Mouse (Mus musculus) embryonic facial prominence, embryonic 10.5 days (tissue): ENCODE measurements at regions not wholly inside any gene's neighbourhood (a gene's known extent, or its start where the extent isn't known, plus 50 kb on each side); places are given as distances from the start of the nearest gene placed in this dataset.

ENCODE experiments used
- DNase-seq: peaks from one replicate; pipeline ENCODE4 v3.0.0-alpha.2; 2017; ENCODE audit warnings: low spot score
- H3K27ac ChIP-seq: fragments of 300-500 bp; sonication (generic); replicated peaks from 2 replicates; pipeline ENCODE4 v1.5.1; 2016; ENCODE audit warnings: mild to moderate bottlenecking
- H3K27me3 ChIP-seq: fragments of 300-500 bp; sonication (generic); replicated peaks from 2 replicates; pipeline ENCODE4 v1.6.1; 2016; ENCODE audit warnings: low read depth, mild to moderate bottlenecking; ENCODE audit not compliant: poor library complexity, severe bottlenecking
- H3K36me3 ChIP-seq: fragments of 300-500 bp; sonication (generic); replicated peaks from 2 replicates; pipeline ENCODE4 v1.6.1; 2016; ENCODE audit warnings: mild to moderate bottlenecking, moderate library complexity
- H3K4me1 ChIP-seq: fragments of 300-500 bp; sonication (generic); 2 replicates; pipeline ENCODE4 v1.6.1; 2016
- H3K4me3 ChIP-seq: fragments of 300-500 bp; sonication (generic); 2 replicates; pipeline ENCODE4 v1.5.1; 2016; ENCODE audit warnings: mild to moderate bottlenecking, moderate library complexity
- H3K9me3 ChIP-seq: fragments of 300-500 bp; sonication (generic); 2 replicates; pipeline ENCODE4 v1.6.1; 2016; ENCODE audit warnings: mild to moderate bottlenecking
- WGBS: fragments of 180-500 bp; shearing (Covaris S2); methylation state at CpG from one replicate; pipeline ENCODE4 v1.1.7; 2016; 5-methylcytosine and 5-hydroxymethylcytosine counted together

DNA sequence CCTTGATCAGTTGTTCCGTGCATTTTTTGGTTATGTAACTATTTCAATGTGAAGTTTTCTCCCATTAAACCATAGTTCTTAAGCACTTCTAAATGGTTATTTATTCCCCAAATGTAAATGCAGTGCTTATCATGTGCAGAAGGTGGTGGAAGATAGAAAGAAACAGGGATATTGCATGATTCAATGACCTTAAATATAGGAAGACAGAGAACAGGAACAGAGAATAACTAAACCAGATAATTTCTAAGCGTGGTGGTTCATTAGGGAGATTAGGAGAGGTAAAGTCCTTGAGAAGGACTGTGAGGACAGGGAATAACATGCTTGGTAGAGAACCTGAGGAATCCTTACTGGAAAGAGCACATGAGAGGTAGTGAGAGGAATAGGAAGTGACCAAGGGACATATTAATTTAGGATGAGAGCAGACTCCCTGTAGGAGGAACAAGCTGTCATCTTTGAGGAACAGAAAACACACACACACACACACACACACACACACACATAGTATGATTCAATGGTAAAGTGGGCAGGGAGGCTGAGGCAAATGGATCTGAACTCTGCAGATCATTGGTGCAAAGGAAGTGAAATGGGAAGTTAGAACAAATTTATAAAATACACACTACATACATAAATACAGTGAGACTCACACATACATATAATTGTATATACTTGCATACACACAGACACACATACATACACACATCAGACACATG lies 143.4 kb upstream of the Chl1 start:
- no peaks in the 10 kb centered on the region for H3K4me1 ChIP-seq
- no peak overlapping the region for H3K27ac ChIP-seq
- H3K27me3 ChIP-seq, result no peaks in the 10 kb centered on the region
- no peak for DNase-seq
- H3K36me3 ChIP-seq, result no peaks in the 10 kb centered on the region
- H3K4me3 ChIP-seq, result no peak overlapping the region
- no peaks in the 10 kb centered on the region for H3K9me3 ChIP-seq
- 90% methylated on average over 2 of the region's 2 CpGs for WGBS

DNA sequence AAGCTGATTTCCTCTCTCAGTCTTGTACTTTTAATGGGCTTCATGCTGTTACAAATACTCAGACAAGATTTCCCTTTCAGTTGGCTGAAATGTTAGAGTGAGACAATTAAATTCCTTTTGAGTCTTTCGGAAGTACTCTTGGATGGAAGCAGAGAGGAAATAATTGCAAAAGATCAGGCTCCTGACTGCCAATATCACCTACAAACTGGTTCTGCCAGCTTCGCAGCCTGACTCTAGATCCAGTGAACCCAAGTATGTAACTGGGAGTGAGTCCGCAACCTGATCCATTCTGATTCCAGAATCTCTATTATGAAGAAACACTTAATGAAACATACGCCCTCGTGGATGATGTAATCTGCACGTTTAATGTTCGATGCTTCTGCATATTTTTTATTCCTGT lies 135.4 kb upstream of the Chl1 start:
- H3K9me3 ChIP-seq, result no peaks in the 10 kb centered on the region
- H3K27ac ChIP-seq, result no peak overlapping the region
- H3K27me3 ChIP-seq, result no peaks in the 10 kb centered on the region
- H3K36me3 ChIP-seq, result no peaks in the 10 kb centered on the region
- no peak overlapping the region for H3K4me3 ChIP-seq
- WGBS, result 79% methylated on average over 7 of the region's 7 CpGs
- DNase-seq, result no peak
- H3K4me1 ChIP-seq, result 0 out of 2 replicates have a peak, but pooled peaks cover 3% of the 10 kb centered on the region

DNA sequence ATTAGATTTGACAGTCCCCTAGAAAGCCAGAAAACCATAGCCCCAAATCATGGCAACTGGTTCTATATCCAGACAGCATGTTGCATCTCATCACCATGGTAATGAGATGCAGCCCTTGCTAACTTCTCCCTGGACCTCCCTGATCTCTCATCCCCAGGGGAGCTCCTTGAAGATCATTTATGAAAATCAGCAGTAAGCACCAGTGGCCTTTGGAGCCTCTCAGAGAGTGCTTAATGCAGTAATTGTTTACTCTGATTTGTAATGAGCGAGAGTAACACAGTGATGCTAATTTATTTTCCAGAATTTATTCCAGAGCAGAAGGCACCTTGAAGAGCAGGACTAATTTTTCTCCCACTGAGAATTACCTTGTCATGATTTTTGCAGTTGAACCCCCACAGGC lies 133.1 kb upstream of the Chl1 start:
- peak; percentile 11 for DNase-seq
- H3K36me3 ChIP-seq, result no peaks in the 10 kb centered on the region
- no peak overlapping the region for H3K27ac ChIP-seq
- no peaks in the 10 kb centered on the region for H3K27me3 ChIP-seq
- 69% methylated on average over 1 of the region's 1 CpGs for WGBS
- H3K9me3 ChIP-seq, result no peaks in the 10 kb centered on the region
- H3K4me3 ChIP-seq, result no peak overlapping the region
- H3K4me1 ChIP-seq, result 0 out of 2 replicates have a peak, but pooled peaks cover 3% of the 10 kb centered on the region

DNA sequence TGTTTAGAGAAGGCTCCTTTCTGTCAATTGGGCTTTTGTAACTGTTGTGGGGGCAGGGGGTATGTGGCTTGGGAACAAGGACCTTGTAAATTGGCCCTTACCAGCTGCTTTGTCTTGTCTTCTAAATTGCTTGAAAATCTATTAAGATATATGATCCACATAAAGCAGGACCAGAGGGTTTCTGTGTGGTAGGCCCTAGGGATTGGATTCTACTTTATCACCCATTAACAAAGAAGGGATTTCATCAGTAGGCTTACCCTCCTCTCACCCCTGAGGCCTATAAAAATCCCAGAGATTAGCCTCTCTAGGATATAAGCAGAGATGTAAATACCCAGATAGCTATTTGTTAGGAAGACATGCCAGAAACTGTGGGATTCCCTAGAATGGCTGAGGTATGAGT lies 132.3 kb upstream of the Chl1 start:
- Histone ChIP-seq H3K9me3 (no peaks in the 10 kb centered on the region), H3K27me3 (no peaks in the 10 kb centered on the region), H3K27ac (no peak overlapping the region), H3K4me1 (0 out of 2 replicates have a peak, but pooled peaks cover 3% of the 10 kb centered on the region), H3K36me3 (no peaks in the 10 kb centered on the region), H3K4me3 (no peak overlapping the region)
- DNase-seq, result no peak

DNA sequence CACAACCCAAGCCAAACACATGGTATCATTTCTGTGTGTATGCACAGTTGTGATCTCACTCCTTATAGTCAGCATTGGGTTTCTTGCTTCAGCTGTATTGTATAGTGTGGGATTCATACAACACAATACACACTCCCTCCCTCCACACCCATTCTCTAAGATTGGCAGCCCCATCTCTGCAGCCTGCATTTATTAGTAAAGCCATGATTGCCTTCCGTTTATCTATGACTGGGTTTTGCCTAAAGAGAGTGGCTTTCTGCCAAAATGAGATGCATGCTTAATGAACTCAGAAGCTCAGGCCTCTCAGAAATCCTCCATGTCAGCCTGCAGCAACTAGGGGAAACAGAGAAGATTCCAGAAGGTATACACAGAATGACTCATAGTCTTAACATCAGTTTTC lies 129.4 kb upstream of the Chl1 start:
- DNase-seq, result no peak
- no peaks in the 10 kb centered on the region for H3K36me3 ChIP-seq
- WGBS, result 74% methylated on average over 1 of the region's 1 CpGs

DNA sequence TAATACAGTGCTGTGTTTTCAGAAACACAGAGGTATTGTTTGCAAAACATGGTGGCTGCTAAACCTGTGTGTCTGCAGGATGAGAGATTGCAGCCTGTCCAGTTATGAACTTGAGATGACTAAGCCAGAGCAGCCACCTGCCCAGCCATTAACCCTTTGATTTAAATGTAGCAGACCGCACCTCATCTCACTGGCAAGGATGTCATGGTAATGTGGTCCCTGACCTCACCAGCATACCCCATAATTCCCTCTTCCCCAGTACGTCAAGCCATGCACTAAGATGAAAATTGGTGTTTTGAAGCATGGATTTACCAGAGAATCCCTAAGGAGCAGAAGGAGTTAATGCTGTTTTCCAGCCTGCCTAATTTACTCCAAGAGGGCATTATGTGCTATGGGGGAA lies 128.5 kb upstream of the Chl1 start:
- Histone ChIP-seq H3K4me3 (no peak overlapping the region), H3K9me3 (no peaks in the 10 kb centered on the region), H3K4me1 (0 out of 2 replicates have a peak, but pooled peaks cover 3% of the 10 kb centered on the region), H3K36me3 (no peaks in the 10 kb centered on the region), H3K27ac (no peak overlapping the region), H3K27me3 (no peaks in the 10 kb centered on the region)
- 76% methylated on average over 2 of the region's 2 CpGs for WGBS
- DNase-seq, result no peak

More for the DNA sequence above, 129.4 kb upstream of the Chl1 start:
- Histone ChIP-seq H3K27ac (no peak overlapping the region), H3K27me3 (no peaks in the 10 kb centered on the region), H3K4me3 (no peak overlapping the region), H3K9me3 (no peaks in the 10 kb centered on the region), H3K4me1 (0 out of 2 replicates have a peak, but pooled peaks cover 3% of the 10 kb centered on the region)

DNA sequence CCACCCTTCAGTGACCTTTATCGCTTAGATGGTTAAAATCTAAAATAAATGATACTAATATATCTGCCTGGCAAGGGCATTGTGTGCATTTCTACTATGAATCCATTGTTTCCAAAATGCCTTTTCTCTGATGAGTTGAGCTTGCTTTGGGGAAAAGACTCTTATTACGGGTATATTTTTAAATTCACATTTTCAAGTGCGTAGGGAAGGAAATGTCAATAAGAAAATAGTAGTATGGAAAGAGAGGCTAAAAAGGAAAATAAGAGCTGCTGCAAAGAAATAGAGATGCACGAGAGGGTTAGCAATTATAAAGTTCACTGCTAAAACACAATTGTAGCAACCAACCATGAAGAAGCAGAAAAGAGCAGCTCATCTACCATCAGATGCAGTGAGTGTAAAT lies 123.8 kb upstream of the Chl1 start:
- no peaks in the 10 kb centered on the region for H3K27me3 ChIP-seq
- no peaks in the 10 kb centered on the region for H3K36me3 ChIP-seq
- no peak for DNase-seq
- H3K9me3 ChIP-seq, result no peaks in the 10 kb centered on the region
- 82% methylated on average over 4 of the region's 4 CpGs for WGBS
- no peaks in the 10 kb centered on the region for H3K4me1 ChIP-seq
- no peak overlapping the region for H3K4me3 ChIP-seq
- H3K27ac ChIP-seq, result no peak overlapping the region

DNA sequence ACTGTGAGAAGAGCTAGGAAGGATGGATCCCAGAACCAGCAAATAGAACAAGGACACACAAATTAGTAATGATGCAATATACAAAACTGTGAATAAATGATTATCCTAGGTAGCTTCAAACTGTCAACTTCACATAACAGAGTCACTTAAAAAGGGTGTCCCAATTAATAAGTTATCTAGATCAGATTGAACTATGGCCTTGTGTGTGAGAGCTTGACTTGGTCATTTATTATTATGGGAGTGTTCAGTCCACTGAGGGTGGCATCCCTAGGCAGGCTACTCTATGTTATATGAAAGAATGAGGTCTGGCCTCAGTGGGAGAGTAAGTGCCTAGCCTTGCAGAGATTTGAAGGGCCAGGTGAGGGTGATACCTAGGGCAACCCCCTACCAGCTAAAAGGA lies 104.4 kb upstream of the Chl1 start:
- no peak for DNase-seq
- Histone ChIP-seq H3K27ac (no peak overlapping the region), H3K4me3 (no peak overlapping the region)

DNA sequence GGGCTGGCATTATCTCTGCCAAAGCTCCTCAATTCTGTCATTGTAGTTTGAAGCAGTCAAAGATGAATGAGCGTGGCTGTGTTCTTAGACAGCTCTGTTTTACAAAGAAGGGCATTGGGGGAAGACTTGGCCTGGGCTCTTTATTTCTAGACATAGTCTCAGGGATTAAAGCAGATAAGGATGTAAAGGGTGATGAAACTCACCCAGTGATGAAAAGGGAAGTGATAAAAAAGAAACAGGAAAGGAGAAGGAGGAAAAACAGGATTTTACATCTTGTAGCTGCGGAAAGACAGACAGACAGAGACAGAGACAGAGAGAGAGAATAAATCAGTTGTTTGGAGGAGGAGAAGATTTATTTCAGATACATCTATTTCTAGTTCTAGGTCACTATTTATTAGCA lies 95.5 kb upstream of the Chl1 start:
- Histone ChIP-seq H3K36me3 (no peaks in the 10 kb centered on the region), H3K4me1 (no peaks in the 10 kb centered on the region), H3K27me3 (no peaks in the 10 kb centered on the region), H3K27ac (no peak overlapping the region), H3K4me3 (no peak overlapping the region), H3K9me3 (no peaks in the 10 kb centered on the region)
- no peak for DNase-seq
- 74% methylated on average over 2 of the region's 2 CpGs for WGBS

More for the DNA sequence above, 104.4 kb upstream of the Chl1 start:
- H3K9me3 ChIP-seq, result no peaks in the 10 kb centered on the region
- H3K4me1 ChIP-seq, result no peaks in the 10 kb centered on the region
- H3K27me3 ChIP-seq, result no peaks in the 10 kb centered on the region
- H3K36me3 ChIP-seq, result no peaks in the 10 kb centered on the region

DNA sequence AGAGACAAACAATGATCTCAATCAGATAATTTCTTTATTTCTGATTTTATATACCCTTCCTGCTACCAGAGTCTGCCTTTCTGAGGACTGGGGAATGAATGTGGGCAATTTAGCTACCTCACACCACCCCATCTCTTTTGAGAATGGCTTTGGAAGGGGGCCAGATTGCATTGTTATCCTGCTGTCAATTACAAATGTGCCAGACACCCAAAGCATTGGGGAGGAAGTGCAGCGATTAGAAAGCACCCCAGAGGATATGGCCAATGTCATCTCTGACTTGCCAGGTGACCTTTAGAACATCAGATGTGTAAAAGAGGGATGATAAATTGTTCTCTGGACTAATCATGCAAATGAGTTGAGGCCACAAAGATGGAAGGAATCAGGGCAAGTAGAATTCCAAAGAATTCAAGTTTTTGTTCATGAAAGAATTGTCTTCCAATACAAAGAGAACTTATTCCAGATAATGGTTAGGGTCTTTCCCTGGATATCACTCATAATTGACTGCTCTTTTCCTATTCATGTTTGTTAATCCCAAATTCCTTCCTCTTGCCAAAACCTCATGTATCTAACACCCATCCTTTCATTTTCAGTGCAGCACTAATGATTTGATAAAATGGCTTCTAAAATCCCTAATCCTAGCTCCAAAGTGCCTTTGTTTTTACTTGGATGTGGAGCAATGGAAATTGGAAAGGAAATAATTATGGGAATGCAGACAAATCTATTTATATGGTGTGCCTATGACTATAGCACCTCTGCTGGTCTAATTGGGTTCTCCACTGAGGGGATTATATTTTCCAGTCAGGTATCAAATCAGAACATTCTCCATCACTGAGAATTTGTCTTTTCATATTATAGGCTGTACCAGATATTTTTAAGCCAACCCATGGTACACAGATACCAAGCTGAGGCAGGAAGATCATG lies 89.1 kb upstream of the Chl1 start:
- H3K27ac ChIP-seq, result no peak overlapping the region
- no peaks in the 10 kb centered on the region for H3K36me3 ChIP-seq
- no peaks in the 10 kb centered on the region for H3K9me3 ChIP-seq
- no peaks in the 10 kb centered on the region for H3K27me3 ChIP-seq
- no peak for DNase-seq
- H3K4me3 ChIP-seq, result no peak overlapping the region
- no peaks in the 10 kb centered on the region for H3K4me1 ChIP-seq
- WGBS, result 62% methylated on average over 1 of the region's 1 CpGs

DNA sequence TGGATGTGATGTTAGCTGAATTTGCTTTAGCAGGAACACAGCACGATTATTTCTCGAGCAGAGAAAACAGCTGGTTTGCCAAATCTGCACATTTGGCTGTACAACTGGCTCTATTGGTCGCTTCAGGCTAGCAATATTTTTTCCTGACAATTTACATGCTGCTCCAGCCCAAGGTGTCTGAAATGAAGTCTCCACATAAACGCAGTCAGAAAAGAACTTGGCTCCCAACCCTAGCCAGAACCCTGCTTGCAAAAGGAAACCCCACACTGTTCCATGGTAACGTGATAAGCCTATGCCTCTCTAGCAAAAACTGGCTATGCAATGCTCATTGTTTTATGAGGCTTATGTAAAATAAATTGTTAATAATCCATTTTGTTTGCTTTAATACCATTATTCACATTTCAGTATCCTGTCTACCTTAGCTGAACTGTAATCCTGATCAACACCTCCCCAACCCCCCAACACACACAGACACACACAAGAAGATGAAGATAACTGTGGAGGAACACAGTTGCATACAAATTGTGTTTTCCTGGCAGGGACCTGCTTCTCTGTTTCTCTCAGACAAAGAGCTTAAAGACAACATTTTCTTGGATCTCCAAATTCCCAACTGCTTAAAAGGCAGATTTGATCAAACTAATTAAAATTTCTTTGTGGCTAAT lies 79.3 kb upstream of the Chl1 start:
- H3K4me3 ChIP-seq, result no peak overlapping the region
- H3K27ac ChIP-seq, result no peak overlapping the region
- H3K4me1 ChIP-seq, result no peaks in the 10 kb centered on the region
- no peaks in the 10 kb centered on the region for H3K9me3 ChIP-seq
- 81% methylated on average over 5 of the region's 5 CpGs for WGBS
- H3K36me3 ChIP-seq, result no peaks in the 10 kb centered on the region
- no peak for DNase-seq
- no peaks in the 10 kb centered on the region for H3K27me3 ChIP-seq

DNA sequence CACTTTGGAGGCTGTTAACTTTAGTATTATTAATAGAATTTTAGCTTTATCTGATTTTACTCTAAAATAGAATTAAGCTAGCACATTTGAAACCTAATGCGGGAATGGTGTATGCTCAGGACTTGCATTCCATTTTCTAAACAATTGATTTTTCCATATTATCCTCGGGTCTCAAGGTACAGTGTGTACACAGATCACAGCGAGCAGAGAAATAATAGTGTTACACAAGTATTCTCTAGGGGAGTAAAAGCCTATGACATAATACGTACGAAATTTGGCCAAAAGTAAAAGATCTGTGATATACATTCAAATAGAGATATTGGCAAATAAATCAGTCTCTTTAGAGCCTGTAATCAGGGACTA lies 78.8 kb upstream of the Chl1 start:
- no peak for DNase-seq
- no peak overlapping the region for H3K4me3 ChIP-seq
- no peaks in the 10 kb centered on the region for H3K9me3 ChIP-seq
- H3K36me3 ChIP-seq, result no peaks in the 10 kb centered on the region
- WGBS, result 89% methylated on average over 5 of the region's 5 CpGs
- H3K4me1 ChIP-seq, result no peaks in the 10 kb centered on the region
- H3K27ac ChIP-seq, result no peak overlapping the region
- no peaks in the 10 kb centered on the region for H3K27me3 ChIP-seq
